Mouse (Mus musculus): ENCODE measurements around the gene Limch1.

Gene Limch1

DNA sequence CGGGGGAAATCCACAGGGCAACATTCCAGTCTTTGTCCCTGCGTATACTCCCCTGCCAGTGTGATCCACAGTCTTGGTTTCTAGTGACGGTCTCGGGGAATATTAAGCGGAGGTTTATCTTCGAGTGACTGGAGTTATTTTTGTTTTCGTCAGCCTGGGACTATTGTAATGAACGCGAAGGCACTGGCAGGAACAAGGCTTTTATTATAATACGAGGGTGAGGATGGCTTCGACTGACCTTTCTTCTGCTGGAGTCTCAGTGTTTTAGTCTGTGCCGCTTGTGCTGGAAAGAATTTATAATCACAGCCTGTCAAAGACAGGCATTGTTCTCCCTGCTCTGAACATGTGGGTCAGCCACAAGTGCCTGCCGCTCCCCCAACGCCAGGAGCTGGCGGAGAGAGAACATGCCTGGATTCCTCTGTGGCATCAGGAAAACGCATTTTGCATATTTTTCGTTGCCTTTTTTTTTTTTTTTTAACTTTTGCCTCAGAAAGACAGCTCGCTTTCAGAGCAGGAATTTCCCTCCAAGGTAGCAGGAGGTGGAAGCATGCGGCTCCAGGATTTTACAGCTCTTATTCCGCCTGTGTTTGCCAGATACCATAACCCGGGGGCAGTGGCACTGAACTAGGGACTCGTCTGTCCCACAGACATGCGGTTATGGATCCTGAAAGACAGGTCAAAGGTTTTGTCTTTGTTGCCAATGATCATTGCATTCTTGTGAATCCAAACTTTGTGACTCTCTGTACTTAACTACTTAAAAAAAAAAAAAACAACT lies 222.6 kb downstream of the Limch1 start:
- DNase-seq (ENCODE audit: low read depth, low spot score), result no peak

DNA sequence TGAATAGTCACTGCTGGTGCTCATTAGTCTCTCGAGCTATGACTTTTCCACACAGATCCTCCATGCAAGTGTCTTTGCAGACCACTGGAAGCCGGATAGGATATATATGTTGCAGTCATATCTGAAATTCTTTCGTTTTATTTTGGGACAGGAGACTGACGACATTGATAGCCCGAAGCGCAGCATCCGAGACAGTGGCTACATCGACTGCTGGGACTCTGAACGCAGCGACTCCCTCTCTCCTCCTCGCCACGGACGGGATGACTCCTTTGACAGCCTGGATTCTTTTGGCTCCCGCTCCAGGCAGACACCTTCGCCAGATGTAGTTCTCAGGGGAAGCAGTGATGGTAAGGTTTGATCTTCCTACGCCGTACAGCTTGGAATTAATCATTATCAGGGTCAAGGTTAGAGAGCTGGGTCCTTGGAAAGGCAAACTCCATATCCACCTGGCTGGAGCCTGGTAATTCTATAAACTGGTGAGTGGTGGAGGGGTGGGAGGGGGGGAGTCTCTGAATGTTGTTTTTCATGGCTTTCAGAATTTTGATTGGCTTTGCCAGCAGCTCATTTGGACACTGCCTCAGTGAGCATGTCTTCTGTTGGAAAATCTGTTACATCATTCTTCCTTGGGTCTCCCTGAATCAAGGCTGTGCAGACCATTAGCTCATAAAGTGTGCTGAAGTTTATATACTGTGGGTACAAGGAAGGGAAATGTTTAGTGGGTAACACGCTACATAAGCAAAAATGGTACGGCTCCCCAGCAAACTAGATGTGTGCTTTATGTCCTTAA lies 223.5 kb downstream of the Limch1 start:
- no peak for DNase-seq (ENCODE audit: low read depth, low spot score)

DNA sequence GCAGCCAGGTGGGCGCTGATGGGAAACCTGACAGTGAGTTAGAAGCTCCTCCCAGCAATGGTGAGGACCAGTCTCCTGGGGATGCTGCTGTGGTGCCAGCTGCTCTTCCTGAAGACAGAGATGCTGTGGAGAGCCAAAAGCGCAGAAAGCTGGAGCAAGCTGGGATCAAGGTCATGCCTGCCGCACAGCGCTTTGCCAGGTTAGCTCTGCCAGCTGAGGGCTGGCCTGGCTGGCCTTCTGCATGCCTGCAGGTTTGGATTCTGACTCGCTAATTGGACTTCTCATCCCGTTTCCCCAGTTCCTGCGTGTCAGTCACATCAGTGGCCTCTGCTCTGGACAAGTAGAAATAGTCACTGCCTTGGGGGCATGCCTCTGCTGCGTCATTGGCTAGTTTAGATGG lies 230.0 kb downstream of the Limch1 start:
- no peak for DNase-seq (ENCODE audit: low read depth, low spot score)

DNA sequence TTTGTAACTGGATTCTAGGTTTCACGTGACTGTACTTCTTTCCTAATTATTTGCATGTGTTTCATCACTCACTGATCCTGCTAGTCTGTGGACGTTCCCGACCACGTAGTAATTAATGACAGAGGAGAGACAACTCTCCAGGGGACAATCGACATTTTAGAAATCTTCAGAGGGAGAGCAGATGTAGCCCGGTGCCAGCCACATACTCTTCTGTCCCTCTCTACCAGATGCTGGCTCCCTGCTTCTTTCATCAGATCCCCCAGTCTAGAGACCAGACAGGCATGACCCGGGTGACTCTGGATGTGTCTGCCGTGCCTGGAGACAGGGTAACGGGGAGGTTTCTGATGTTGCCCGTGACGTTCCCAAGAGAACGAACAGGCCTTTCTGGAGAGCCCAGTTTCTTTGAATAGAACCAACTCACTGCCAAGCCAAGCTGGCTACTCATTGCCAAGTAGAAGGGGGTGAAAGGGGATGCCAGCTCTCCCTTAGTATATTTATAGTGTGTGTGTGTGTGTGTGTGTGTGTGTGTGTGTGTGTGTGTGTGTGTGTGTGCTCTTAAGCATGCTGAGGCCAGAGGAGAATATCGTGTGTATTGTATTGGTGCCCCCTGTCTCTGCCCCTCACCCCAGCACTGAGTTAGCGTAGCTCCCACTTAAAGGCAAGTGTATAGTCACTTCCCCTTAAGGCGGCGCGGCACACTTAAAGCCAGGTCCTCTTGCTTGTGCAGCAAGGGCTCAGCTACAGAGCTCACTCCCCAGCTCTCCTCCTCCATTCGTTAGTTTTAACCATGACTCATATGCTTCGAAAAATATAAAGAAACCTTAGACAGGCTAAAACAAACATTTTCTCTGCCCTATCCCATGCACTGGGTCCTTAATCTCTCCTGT lies 233.9 kb downstream of the Limch1 start:
- no peak for DNase-seq (ENCODE audit: low read depth, low spot score)

DNA sequence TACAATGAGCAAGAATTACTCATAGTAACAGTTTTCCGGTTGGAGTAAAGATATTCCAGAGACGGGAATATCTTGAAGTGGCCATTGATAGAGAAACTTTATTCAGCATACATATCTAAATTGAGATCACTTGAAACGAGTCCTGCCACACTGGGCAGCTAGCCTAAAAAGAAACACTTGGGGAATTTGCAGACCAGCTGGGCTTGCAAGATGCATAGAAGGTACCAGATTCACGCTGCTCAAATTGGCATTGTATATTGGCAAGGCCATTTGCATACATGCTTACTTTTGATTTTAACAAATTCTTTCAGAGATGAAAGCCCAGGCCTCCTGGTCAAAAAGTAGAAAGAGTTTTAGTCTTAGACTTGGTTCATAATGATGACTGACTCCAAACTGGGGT lies 235.2 kb downstream of the Limch1 start:
- no peak for DNase-seq (ENCODE audit: low read depth, low spot score)

DNA sequence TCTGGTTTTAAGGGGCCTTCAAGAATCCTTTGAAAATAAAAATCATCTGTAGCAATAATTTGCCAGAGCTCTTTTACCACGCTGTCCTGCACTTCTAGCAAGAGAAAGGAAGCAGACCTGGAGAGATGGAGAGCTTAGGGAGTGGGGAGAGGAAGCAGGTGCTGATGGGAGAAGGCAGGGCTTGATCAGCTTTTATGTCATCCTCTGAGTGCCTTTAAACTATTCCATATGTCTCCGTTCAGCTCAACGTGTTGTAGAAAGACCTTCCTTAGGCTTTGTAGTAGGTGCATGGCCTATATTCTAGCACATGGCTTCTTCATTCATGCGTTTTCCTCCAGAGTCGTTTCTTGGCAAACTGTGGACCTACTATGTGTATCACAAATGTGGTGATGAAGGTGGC lies 237.5 kb downstream of the Limch1 start:
- no peak for DNase-seq (ENCODE audit: low read depth, low spot score)

DNA sequence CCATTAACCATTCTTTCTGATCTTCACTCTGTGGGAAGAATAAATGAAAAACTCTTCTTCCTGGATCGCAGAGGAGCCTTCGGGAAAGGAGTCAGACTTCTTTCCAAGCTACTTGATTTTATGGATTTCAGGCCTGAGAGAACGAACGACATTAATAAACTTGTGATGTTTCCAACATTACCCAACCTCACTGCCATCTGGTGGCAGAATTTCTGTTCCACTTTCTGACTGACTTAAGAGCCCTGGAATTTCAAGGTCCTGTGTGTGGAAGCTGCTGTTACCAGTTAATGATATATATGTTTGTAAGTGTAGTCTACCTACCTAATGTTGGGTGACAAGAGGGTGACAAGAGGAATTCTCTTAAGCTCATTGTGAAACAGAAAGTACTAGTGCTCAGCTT lies 243.3 kb downstream of the Limch1 start:
- no peak for DNase-seq (ENCODE audit: low read depth, low spot score)

DNA sequence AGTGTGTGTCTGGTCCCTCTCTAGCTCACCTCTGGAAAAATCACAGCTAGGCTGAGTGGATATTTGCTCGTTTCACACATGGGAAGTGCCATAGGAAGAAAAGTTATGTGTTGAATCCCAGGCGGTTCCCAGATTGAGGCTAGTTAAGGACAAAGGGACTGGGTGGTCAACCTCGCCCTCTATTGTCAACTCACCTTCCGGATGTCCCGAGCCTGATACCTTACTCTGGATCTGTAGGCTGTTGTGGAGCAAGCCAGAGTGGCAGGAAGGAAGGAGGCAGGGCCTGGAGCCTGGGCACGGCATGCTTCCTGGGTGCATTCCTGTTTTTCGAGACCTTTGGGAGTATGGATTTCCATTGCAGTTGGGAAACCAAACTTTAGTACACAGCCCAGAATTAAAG lies 243.9 kb downstream of the Limch1 start:
- DNase-seq (ENCODE audit: low read depth, low spot score), result no peak

DNA sequence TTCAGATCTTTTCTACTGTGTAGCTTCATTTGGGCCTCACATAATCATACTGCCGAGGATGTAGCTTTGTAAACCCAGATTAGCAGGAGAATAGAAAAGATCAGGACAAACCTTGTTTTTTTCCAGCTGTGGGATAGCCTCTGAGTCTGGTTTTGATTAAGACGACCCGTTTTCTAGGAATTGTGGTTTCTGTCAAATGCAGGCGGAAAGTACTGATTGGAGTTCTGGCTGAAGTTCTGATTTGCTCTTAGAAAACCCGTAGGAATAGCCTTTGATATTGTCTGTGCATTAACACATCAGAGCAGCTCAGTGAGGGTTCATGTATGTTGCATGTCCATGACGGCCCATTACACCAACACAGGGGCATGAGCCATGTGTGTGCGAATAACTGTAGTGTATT lies 246.8 kb downstream of the Limch1 start:
- no peak for DNase-seq (ENCODE audit: low read depth, low spot score)

DNA sequence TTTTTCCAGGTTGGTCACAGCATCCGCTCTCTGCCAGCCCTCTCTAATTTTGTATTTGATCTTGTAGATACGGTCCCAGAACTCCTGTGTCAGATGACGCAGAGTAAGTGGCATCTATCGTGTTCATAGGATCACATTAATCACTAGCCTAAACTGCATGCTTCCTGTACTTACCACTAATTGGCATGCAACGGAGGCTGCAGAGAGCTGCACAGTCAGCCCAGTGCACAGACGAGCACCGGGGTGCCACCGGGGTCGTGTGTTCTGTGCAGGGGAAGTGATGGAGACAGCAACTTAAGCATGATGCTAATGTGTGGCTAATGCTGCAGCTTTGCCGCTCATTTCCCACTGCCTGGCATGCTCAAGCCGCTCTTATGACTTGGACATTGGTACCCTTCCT lies 247.4 kb downstream of the Limch1 start:
- no peak for DNase-seq (ENCODE audit: low read depth, low spot score)

DNA sequence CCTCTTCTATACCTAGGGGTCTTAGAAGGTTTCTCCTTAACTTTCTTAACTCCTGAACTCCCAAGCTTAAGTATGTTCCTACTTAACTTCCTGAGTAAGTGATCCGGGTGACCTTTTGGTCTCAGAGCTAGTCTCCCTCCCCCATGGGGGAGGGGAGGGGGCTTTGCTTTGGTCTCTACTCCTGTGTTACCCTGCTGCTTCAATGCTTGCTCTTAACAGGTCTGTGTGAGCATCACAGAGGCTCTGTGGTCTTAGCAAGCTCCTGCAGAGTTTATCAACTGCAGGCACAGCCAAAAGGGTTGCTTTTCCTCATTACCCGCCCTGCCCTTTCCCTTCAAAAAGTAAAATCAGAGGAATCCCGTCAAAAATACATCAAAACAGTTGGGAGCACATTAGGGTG lies 250.5 kb downstream of the Limch1 start:
- DNase-seq (ENCODE audit: low read depth, low spot score), result no peak

DNA sequence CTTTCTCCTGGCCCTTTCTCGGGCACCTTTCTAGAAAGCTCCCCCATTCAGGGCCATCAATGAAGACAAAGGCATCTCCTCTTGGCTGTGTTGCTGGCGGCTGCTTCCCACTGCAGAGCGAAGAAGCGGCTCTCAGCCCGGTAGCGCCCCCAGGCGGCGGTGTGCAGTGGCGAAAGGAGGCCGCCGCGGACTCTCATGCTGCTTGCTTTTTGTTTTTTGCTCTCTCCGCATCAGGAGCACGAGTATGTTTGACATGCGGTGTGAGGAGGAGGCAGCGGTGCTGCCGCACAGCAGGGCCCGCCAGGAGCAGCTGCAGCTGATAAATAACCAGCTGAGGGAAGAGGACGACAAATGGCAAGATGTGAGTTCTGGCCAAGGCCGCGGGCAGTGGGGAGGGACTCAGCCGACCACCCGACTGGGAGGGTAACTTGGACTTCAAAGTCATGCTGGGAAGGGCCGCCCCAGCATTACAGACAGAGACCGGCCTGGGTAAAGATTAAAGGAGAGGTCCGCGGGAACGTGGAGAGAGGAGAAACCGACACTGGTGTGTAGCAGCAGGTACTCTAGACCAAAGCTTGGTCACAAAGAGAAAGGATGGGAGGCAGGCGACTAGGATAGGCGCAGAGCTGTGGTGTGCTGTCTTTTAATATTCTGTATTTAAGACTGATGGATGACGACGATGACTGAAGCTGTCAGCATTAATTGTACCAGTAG lies 251.4 kb downstream of the Limch1 start:
- no peak for DNase-seq (ENCODE audit: low read depth, low spot score)

DNA sequence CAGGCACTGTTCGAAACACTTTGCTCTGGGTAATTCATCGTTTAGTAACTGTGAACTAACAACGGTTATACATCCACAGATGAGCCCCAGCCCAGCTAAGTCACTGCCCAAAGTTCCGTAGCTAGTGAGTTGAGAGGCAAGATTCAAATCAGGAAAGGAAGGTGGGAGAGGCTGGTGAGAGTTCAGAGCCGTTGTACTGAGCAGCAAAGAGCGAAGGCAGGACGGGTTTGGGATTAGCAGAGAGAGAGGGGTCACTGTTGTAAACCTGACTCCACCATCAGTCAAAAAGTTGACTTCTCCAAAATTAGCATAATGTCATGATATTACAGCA lies 251.9 kb downstream of the Limch1 start:
- no peak for DNase-seq (ENCODE audit: low read depth, low spot score)

DNA sequence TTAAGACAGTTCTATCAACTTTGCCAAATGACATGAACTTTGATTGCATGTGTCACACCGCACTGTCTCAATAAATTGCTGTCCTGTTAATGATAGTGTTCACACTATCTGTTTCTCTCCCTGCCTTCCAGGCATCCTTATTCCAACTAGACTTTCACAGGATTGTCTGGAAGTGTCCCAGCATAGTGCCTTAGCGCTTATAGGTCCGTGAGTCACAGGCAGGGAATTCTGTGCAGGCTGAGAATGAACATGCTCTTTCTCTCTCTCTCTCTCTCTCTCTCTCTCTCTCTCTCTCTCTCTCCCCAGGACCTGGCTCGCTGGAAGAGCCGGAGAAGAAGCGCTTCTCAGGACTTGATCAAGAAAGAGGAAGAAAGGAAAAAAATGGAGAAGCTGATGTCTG lies 252.7 kb downstream of the Limch1 start:
- DNase-seq (ENCODE audit: low read depth, low spot score), result no peak

DNA sequence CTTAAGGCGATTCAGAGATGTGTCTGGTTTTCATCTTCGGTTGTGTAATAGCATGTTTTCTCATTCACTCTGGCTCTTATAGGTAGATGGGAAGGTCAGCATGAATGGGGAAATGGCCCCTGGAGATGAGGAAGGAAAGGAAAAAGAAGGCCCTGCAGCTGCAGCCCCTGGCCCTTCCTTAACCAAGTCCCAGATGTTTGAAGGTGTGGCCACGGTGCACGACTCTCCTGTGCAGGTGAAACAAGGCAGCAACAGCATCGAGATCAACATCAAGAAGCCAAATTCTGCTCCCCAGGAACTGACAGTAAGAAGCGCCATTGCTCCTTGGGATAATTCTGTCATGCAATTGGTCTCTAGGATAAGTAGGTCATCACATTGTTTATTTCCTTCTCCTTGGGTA lies 256.7 kb downstream of the Limch1 start:
- DNase-seq (ENCODE audit: low read depth, low spot score), result no peak

DNA sequence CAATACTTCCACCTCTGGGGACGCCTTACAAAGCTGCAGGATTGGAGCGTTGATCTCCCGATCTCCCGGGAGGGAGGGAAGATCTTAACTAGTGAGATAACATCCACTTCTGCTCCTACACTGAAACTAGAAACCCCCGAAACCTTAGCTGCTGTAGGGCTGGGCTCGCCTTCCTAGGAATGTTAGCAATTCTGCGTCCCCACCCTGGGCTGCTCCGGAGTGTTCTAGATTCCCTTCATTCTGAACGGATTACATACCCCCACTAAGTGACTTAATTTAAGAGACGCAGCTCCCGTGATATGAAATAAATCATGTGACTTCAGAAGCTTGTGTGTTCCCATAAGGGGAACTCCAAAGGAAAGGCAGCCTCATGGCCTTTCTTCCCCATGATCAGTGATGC lies 259.0 kb downstream of the Limch1 start:
- DNase-seq (ENCODE audit: low read depth, low spot score), result no peak

DNA sequence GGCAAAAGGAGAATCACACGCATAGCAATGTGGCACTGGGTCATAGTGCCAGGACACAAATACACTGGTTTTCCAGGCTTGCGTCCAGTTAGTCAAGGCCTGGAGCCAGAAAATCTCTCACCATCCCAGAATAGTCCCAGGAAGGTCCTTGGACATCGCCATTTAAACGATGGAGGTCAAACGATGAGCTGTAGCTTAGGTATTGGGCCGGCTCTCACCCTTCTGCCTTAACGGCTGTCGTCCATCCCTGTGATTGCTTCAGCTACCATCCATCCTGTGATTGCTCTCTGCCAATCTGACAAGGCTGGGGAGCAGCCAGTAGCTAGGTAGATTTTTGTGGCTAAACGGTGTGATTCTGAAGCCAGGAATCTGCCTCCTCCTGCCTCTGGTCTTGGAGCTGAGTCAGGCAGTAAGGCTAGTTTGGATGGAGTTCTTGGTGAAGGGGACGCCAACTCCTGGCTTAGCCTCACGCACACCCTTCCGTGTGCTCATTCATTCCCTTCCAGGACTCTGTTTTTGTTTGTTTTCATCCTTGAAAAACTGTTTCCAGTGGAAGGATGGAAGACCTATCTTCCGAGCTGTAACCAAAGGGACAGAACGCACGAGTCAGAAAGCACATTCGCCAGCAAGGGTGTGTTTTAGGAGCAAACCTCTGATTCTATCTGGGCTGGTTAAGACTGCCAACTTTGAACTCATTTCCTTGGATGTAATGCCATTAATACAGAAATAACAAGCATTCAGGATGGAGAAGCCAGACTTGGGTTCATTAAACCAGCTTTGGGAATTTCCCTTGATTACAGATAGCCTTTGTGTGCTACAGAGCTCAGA lies 265.6 kb downstream of the Limch1 start:
- DNase-seq (ENCODE audit: low read depth, low spot score), result no peak

DNA sequence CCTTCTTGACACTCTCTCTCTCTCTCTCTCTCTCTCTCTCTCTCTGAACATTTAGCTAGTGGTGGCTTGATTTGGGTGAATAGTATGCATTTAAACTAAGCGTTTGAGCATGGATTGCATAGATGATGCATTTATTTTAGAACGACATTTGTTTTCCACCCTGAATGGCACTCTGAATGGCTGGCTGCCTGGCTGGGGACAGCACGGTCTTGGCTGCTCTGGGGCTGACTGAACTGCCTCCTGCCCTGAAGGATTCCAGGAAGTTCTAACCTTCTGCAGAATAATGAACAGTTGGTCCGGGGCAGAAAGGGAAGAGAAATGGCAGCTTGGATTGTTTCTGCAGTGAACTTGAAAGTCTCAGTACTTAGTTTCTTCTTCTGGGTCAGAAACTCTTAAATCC lies 266.4 kb downstream of the Limch1 start:
- DNase-seq (ENCODE audit: low read depth, low spot score), result no peak

DNA sequence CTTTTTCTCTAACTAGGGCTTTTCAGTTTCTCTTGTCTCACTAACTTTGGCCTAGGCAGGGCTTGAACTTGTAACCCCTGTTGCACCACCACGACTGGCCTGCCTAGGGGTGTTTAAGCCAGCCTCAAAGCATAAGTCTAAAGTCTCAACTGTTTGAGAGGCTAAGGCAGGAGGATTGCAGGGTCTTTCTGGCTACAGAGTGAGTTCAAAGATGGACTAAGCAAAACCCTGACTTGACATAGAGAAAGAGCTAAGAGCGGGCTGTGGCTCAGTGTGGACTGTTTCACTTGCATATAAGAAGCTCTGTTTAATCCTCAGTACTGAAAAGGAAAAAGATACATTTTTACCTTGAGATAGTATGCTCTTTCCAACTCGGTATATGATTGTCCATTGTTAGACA lies 268.3 kb downstream of the Limch1 start:
- no peak for DNase-seq (ENCODE audit: low read depth, low spot score)

DNA sequence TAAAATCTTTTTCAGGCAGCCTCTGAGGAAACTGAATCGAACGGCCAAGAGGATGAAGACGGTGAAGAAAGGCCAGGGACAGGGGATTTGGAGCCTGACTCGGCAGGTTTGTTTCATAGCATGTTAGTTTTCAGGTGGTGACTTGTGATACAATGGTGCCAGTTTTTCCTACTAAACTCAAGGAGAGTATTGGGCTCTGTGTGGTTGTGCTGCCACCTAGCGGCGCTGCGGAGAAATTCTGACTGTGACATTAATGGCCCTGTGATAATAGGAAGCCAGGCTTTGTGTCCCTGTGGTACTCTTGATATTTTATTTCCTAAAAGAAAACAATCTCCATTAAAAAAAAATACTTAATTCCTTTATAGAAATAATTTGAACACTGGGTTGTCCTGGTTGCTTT lies 270.8 kb downstream of the Limch1 start:
- peak; percentile 45 for DNase-seq (ENCODE audit: low read depth, low spot score)

Measured in A20 (cell line).